Mouse (Mus musculus): Measurements from ENCODE around the gene Tcn2. TPM values are rescaled to one million over a fixed set of nuclear protein-coding genes. Genes with fewer than 3 reads are reported as not detected.
"Not testable (repeated sequence)": the region's sequence is repeated elsewhere in the genome, so short reads cannot be mapped to it uniquely, and the experiment has no call there.

Tcn2 gene
- polyA plus RNA-seq, 1 experiment, result 39.2 TPM

DNA sequence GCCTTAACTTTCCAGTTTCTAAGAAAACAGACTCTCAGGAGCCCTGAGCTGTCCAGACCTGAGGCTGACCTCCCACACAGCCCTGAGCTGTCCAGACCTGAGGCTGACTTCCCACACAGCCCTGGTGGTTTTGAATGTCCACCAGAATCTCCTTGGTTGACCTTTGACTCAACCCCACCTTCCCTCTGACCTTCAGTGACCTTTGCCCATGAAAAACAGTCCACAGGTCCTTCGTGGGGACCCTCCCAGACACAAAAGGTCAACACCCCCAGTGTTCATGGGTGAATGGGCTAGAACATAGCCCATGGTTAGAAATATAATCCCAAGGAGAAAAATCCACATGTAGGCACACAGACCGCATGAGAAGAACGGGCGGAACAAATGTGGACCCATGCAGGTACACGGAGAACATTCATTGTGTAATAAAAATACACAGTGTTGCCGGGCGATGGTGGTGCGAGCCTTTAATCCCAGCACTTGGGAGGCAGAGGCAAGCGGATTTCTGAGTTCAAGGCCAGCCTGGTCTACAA is 1.9 kb upstream of the Tcn2 start:
- DNase-seq (ENCODE audit: extremely low spot score in 1 of 2, low spot score in 1 of 2), result no peak

DNA sequence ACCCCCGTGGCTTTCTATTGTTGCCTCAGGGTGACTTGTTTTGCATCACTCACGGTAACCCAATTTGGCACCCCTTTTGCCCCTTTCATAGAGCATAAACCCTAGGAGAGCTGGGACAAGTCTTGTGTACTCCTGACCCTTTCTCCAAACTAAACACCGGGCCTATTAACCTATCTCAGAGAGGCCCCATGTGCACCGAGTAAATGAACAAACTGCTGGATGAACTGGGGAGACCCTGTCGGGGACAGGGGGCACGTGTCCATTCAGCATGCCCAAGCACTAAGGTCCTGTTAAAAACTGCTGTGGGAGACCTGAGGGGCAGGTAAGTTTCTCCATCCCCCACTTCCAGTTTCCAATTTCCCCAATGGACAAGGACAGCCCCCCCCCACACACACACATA is 1.0 kb downstream of the Tcn2 start:
- no peak for DNase-seq (ENCODE audit: extremely low spot score in 1 of 2, low spot score in 1 of 2)

DNA sequence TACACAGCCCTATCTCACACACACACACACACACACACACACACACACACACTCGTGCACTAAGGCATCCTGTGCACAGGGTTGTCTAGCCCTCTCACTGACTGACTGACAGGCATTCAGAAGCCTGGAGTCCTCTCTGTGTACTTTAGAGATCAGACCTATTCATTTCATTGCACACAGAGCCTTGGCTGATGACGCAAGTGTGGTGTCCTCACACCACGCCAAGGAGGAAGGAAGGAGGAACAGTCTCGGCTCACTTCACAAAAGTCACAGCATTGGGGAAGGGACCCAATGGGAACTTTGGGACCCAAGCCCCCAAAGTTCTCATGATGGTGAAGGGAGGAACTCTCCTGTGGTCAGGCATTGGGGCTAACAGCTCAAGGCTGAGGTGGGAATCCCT is 1.9 kb downstream of the Tcn2 start:
- DNase-seq (ENCODE audit: extremely low spot score in 1 of 2, low spot score in 1 of 2), result no peak

DNA sequence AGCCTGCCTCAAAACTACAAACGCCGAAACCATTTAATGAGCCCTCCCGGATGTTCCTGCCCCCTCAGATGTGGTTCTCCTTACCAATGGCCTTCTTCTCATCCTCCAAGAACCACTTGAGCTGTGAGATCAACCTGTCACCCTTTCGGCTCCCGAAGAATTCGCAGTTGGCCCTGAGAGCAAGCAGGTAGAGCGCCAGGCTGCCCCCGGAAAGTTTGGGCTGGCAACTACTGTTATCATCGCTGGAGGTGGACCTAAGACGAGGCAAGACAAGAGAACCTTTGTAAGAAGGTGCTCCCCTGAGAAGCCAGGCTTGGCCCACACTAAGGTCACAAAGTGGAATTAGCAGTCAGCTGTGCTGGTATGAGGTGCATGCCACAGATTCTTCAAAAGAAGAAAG is 6.0 kb downstream of the Tcn2 start:
- no peak for DNase-seq (ENCODE audit: extremely low spot score in 1 of 2, low spot score in 1 of 2)

DNA sequence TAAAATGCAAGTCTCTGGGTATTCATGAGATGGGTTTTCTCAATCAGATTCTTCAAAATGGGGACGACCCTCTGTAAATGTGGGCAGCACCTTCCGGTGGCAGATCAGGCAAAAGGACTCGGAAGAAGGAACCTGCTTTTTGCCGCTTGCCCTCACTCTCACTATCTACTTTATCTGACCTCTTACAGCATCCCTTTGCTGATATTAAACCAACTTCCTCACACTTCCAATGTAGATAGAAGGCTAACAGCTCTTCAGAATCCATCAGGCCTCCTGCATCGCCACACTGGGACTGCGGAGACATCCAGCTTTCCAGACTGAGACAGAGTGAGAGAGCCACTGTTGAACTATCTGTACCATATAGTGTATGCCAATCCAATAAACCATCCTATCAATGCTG is 9.2 kb downstream of the Tcn2 start:
- DNase-seq (ENCODE audit: extremely low spot score in 1 of 2, low spot score in 1 of 2), result no peak

DNA sequence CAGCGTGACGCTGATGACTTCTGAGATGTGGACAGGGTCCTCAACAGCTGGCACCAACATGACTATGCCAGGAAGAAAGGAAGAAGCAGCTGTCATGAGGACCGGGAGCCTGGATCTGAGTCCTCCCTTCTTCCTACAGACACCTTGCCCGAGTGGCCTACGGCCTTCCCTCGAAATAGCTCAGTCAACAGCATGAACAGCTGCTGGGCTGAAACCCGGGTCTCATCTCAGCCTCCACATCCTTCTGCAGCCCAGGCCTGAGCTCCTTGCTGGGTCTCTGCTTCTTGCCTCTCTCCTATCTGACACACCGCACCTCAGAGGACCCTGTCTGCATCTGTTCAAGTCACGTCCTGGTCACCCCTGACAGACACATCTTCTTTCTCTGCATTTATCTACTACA is 9.8 kb downstream of the Tcn2 start:
- DNase-seq (ENCODE audit: extremely low spot score in 1 of 2, low spot score in 1 of 2), result no peak

DNA sequence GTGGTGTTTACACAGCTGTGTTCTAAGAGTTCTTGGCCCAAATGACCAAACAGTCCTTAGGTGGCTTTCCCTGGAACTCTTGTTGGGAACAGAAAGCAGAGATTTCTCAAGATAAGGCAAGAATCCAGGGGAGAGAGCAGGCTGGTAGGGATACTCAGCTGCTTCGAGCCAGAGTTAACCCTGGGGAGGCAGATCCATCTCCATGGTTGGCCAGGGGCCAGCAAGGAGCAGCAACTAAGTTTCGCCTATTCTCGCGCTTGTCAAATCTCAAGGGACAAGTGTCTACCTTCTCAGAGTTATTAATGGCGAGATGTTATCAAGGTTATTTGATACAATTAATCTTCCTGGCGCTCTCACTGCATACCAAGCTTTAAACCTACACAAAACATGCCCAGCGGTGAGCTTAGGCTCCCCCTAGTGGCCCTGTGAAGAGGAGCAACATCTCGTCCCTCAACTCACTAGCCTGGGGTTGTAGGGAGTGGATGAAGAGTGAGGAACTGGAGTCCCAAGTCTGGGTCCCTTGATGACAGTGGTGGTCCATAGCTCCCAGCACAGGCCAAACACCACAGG is 10.6 kb downstream of the Tcn2 start:
- peak in 1 of 2 experiments; percentile 81 for DNase-seq (ENCODE audit: extremely low spot score in 1 of 2, low spot score in 1 of 2)

DNA sequence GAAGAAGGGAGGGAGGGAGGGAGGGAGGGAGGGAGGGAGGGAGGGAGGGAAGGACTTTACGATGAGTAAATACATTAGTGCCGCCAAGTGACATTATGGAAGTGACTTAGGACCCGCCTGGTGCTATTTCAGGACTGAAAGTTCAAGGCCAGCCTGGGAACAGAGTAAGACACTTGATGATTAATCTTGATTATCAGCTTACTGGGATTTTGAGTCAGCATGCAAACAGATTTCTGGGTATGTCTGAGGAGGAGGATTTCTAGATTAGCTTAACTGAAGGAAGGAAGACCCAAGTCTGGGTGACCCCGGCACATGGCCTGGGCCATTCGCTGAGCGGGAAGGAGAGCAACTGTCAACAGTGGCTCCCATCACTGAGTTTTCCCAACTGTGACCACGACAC is 11.5 kb downstream of the Tcn2 start:
- DNase-seq (ENCODE audit: extremely low spot score in 1 of 2, low spot score in 1 of 2), result no peak

DNA sequence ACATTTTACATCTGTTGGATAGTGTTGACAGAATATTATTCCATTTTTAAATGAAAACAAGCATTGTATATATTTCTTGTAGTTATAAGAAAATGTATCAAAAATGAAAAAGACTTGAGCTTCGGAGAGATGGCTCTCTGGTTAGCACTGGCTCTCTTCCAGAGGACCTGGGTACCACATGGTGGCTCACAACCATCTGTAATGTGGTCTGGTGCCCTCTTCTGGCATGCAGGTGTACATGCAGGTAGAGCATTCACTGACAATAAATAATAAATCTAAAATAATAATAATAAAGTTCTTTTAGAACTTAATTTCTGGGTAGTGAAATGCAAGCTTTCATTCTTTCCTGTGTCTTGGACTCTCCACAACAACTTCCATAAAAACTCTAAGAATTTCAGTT is 13.2 kb downstream of the Tcn2 start:
- no peak for DNase-seq (ENCODE audit: extremely low spot score in 1 of 2, low spot score in 1 of 2)

DNA sequence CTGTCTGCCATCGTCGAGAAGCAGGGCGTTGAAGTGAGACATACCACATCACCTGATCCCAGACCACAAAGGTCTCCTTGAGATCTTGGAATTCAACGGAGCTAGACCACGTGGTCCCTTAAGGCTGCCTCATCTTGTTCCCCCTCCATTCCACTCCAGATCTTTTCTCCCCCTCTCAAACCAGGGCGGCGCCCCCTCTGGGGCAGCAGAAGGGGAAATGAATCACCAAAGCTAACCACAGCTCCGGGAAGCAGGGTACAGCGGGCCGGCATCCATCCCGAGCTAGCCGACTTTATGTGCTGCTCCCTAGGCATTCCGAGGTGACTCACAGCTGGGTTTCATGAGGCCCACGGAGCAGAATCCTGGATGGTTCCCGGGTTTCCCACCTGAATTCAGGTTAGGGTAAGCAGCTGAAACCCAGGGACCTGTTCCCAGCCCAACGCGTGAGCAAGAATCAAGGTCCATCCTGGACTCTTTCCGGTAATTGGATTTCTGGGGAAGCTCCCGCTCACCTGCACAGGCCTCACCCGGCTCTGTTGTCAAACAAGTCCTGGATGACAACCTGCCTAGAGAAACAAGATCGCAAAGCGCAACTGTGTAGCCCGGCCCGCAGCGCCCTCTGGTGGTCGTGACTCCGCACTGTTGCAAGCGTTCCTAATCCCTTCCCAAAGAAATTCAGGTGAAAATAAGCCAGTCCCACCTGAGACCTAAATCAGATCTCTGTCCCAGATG is 17.7 kb downstream of the Tcn2 start, which contains the start of gene Slc35e4:
TSS of gene Slc35e4 (minus strand) at position 556 of the 732 bp plus-strand sequence.
- peak; percentile 49 to 89 for DNase-seq (ENCODE audit: extremely low spot score in 1 of 2, low spot score in 1 of 2)

DNA sequence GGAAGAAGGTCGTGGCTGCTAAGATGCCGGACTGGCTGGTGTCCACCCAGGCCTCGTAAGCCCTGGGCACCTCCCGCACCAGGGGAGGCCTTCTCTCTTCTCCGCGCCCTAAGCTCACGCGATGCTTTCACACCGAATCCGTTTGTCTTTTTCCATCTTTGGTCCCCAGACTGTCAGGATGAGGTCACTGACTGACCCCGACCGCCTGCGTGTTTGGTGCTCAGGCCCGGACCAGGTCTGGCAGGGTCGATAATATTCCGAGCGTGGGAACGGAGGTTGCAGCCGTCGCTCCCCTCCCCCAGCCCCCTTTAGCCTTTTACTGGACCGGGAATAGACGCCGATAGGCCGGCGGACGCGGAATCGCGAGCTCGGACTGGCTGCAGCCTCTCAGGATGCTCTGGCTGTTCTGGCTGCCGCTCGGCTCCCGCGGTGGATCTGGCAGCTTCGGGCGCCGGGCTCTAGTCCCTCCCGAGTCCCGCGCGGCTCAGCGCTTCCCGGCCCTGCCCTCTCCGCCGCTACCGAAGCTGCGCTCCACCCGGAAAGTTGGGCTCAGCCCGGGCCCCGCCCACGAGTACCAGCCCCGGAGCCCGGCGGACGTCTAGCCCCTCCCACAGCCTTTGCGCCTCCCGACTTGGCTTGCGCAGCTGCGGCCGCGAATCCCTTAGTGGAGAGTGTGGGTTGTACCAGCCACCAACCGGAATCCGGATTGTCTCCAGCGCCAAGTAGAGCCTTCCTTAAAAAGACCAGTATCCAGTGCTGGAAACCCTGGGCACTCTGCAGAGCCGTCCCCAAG is 18.4 kb downstream of the Tcn2 start:
- DNase-seq (ENCODE audit: extremely low spot score in 1 of 2, low spot score in 1 of 2), result peak; percentile 91 to 95

DNA sequence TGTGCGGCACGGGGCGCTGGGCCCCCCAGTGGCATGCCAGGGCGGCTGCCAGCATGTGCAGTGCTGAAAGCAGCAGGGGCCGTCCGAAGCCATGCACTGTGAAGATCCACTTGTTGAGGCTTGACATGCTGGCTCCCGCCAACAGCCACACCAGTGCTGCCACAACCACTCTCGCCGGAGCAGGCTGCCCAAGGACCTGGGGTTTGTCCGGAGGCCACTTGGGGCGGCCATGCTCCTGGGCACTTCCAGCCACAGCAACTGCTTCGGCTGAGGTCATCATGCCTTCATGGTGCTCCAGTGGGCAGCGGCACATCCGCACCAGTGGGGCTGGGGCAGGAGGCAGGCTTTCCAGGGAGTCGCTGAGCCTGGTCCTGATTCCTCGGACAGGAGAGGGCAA is 19.1 kb downstream of the Tcn2 start:
- DNase-seq (ENCODE audit: extremely low spot score in 1 of 2, low spot score in 1 of 2), result no peak

DNA sequence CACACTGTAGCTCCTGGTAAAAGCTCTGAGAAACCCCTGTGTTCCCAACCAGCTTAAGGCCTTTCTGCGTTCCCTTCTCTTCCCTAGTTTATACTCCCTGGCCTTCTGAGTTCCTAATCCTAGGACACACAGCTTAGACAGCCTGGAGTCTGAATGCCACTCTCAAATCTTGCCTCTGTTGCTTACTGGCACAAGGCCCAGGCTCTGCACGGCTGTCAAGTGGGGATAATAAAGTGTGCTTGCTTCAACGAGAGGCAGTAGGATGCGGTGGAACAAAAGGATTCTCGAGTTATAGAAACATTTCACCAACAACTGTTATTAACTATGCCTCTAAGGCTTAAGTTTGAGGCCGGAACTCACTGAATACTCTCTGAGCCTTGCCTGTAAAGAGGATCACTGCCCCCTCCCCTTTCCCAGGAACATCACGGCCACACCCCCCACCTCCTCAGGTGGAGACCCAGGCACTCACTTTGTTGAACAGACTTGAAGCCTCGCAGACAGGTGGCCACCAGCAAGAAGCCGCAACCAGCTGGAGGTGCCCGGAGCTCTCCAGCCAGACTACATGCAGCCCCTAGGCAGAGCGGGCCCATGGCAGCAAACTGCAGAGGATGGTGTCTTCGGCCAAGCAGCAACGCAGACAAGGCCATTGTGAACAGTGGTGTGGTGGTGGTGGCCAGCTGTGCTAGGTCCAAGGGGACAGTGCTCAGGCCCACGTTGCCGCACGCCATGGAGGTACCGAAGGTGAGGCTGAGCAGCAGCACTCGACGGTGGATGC is 19.7 kb downstream of the Tcn2 start:
- DNase-seq (ENCODE audit: extremely low spot score in 1 of 2, low spot score in 1 of 2), result peak in 1 of 2 experiments; percentile 52

DNA sequence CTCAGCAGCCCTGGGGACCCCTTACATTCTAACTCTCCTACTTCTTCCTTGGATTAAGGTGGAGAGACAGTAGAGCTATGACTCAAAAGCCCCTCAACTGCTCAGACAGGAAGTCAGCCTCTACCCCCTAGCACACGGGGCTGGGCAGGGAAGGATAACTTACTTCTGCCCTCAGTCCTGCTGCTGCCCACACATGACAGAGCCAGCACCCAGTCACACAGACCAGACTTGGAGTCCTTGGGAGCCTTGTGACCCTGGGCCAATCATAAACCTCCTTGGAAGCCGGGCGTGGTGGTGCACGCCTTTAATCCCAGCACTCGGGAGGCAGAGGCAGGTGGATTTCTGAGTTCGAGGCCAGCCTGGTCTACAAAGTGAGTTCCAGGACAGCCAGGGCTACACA is 20.5 kb downstream of the Tcn2 start:
- not testable (repeated sequence) for DNase-seq (ENCODE audit: extremely low spot score in 1 of 2, low spot score in 1 of 2)

DNA sequence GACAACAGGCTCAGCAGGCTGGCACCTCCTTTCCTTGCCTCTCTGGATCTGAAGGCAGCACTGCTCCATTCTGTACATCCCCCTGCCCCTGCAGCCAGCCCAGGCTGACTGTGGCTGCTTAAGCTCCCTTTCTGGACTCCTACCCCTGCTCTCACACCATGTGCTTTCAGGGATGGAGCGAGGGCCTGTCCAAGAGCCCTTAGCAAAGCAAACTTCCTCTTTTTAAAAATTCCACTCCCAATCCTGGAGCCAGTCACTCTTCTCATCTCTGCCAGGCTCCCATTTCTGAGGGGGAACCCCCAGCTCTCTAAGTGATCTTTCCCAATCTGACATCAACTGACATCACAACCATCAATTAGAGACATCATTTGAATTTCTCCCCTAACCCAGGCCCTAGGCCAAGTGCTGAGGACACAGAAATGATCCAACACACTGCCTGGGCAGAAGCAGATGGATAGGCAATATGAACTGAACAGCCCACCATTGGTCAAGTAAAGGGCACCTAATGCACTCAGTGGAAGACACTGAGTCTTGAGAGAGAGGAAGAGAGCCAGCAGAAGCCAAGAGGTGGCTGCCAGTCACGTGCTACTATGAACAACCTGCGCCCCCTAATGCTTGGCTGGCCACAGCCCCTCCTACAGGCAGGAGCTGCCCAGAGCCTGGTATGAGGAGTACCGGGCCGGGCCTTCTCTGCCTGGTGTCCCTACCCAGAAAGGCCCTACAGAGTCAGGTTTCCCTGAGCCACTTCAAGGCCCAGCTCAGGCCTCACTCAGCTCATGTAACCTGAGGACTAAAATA is 21.2 kb downstream of the Tcn2 start:
- DNase-seq (ENCODE audit: extremely low spot score in 1 of 2, low spot score in 1 of 2), result no peak

DNA sequence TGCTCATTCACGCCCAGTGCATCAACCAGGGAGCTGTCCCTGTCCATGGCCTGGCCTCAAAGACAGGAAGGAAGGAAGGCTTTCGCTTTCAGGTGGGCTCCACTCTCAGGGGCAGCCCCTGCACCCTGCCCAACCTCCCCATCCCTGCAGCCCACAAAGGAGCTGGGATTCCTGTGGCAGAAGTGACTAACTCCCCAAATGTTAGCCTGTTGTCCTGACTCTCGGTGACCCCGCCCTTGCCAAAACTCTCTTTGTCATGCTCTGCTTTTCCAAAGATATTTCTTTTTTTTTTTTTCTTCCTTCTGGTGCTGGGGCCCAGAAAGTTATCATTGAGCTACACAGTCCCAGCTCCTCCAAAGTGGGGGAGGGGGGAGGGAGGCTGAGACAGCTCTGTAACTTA is 22.7 kb downstream of the Tcn2 start:
- no peak for DNase-seq (ENCODE audit: extremely low spot score in 1 of 2, low spot score in 1 of 2)

DNA sequence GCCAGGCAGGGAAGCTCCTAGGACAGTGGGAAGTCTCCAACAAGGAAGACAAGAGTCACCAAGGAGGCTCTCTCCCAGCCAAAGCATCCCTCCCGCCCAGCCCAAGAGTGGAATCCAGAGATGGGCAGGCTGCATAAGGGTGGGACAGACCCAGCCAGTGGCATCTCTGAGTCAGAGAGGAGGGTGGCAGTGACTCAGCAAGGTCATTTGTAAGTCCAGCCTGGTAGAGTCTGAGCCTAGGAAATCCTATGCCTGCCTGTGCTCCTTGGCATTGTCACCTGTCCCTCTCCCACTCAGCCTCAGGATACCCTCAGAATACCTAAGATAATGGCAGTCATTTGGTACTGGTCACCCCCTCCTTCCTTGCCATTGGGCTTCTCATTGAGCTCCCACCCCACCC is 26.5 kb downstream of the Tcn2 start:
- DNase-seq (ENCODE audit: extremely low spot score in 1 of 2, low spot score in 1 of 2), result no peak

DNA sequence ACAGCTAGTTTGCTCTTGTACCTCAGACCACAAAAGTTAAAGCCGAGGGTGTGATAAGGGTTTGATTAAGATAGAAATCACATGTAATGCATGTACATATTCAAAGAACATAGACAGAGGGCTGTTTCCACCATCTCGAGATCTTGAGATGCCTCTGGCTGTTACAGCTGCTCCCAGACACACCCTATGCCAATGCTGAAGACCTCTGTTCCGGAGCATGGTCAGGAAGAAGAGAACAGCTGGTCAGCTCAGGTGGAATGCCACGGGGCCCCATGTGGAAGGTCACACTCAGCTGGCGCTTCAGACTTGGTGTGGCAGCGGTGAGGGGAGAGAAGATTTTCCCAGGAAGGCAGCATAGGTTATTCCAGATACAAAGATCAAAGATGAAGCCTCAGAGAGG is 27.3 kb downstream of the Tcn2 start:
- DNase-seq (ENCODE audit: extremely low spot score in 1 of 2, low spot score in 1 of 2), result no peak

DNA sequence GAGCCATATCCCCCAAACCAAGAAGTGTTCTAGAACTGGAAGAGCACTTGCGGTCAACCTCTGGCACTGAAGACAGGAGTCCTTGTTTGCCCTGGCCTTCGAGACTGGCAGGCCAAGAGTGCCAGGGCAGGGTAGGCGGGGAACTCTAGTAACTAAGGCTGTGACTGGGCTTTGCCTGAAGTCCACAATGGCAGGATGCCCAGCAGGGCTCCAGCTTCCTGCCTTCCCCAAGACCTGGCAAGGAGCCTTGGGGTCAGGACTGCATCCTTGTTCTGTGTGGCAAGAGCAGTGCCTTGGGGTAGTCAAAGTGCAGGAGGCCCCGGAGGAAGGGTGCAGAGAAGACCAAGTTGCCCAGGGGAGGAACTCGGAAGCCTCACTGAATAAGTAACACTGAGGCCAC is 28.9 kb downstream of the Tcn2 start:
- peak in 1 of 2 experiments; percentile 58 for DNase-seq (ENCODE audit: extremely low spot score in 1 of 2, low spot score in 1 of 2)

DNA sequence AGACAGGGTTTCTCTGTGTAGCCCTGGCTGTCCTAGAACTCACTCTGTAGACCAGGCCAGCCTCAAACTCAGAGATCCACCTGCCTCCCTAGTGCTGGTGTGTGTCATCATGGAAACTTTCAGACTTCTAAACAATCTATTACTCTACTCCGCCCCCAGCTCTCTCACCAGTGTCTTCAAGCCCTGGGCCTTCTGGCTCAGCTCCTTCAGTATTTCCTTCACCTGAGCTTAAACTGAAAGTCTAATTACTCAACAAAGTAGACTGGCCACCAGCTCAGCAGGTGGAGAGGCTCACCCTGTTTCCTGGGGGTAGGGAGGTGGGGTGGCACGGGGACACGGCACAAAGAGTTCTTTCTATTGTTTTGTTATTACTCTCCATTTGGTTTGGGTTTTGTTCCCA is 29.4 kb downstream of the Tcn2 start:
- DNase-seq (ENCODE audit: extremely low spot score in 1 of 2, low spot score in 1 of 2), result no peak
